Mouse (Mus musculus): ENCODE results near the gene Ppfibp1. TPM values are rescaled to one million over a fixed set of nuclear protein-coding genes. Genes with fewer than 3 reads are reported as not detected.

The Ppfibp1 gene
- total RNA-seq (2021) = 100 to 1,000 TPM; 102 to 128 TPM
- polyA plus RNA-seq (2012; rRNA removed) = 15.4 and 33.7 TPM in 2 replicates
- long read RNA-seq, full-length matches to known transcripts = 16 of 69 reads
- long read RNA-seq, partial matches to known transcripts = 10 of 69 reads
- long read RNA-seq, other reads (novel, unspliced or antisense) = 43 of 69 reads

DNA sequence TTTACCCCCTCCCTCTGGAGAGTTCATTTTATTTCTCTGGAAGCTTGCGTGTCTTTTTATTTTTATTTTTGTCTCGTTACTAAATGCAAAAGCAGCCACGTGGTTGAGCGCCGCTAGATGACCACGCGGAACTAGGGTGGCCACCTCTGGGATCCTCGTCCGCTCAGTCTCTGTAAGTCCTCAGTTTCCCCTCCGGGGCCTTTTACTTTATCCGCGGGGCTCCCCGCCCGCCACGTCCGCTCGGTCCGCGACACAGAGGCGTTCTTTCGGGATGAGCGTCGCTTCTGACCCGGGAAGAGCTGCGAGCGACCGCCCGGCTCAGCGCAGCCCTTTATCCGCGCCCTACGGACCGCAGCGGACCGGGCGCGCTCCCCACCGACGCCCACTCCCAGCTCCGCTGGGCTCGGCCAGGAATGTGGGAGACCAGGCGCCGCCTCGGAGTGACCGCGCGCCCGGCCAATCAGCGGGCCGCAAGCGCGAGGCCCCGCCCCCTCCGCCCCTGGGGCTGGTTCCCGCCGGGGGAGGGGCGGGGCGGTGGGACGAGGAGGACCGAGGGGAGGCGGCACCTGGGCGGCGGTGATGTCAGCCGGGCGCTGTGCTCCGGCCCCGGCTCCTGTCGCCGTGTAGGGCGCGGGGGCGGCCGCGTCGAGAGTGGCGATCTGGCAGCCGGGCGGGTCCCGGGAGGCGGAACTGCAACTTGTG, at the start of gene Ppfibp1:
Gene Ppfibp1, plus strand, starts transcription at position 530 of the 702 bp plus-strand sequence.
- peak within 1 kb of the TSS; percentile 98 for H3K9ac ChIP-seq (ENCODE audit: low read depth, low read length)
- H3K4me1 ChIP-seq (ENCODE audit: control insufficient read depth, insufficient read depth, low read length) = peaks cover 5% of the 10 kb centered on the region
- no peaks in the 10 kb centered on the region for H3K79me2 ChIP-seq (replicated peaks; ENCODE audit: control insufficient read depth, insufficient read depth, low read length)
- intact Hi-C loops (cut with DNase I) = loop anchor here (2.0 to 5.0 kb wide), 3 partner anchors 45 to 99 kb away; no protein-coding TSS in a partner anchor
- H3K4me3 ChIP-seq = peak within 1 kb of the TSS; percentile 94
- H3K27ac ChIP-seq = peak within 1 kb of the TSS; percentile 94
- under 1% methylated on average over 80 of the region's 80 CpGs for WGBS
- TF ChIP-seq EP300 (IDR thresholded peaks at IDR 0.05; ENCODE audit: insufficient read depth, low read depth, low read length) (no peak), POLR2A (IDR thresholded peaks at IDR 0.05; ENCODE audit: insufficient read depth, low read depth, low read length) (peak; percentile 75)
- H3K36me3 ChIP-seq (ENCODE audit: control insufficient read depth, insufficient read depth, low read length) = no peaks in the 10 kb centered on the region; the same call in 1 of the 2 replicates
- H3K27me3 ChIP-seq (ENCODE audit: control insufficient read depth, insufficient read depth, low read length) = no peaks in the 10 kb centered on the region
- DNase-seq = peak; percentile 99 to 100

DNA sequence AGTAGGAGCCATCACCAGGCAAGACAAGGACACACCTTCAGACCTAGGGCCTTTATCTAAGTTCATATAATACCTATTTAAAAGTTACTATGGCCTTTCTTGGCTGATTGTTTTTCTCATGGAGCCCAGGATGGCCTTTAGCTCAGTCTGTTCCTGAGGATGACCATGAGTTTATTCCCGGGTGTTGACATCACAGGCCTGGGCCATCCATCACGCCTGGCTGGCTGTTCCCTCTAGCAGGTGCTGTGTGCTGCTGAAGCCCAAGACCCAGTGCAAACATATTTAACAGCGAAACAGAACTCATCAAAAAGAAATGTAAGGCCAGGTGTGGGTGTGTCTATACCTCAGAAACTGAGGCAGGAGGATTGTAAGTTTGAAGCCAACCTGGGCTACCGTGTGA, 49.4 kb upstream of the Ppfibp1 start:
- Histone ChIP-seq H3K27ac (no peak overlapping the region), H3K9ac (ENCODE audit: low read depth, low read length) (no peak overlapping the region), H3K36me3 (ENCODE audit: control insufficient read depth, insufficient read depth, low read length) (no peaks in the 10 kb centered on the region), H3K4me1 (ENCODE audit: control insufficient read depth, insufficient read depth, low read length) (peaks cover 2% of the 10 kb centered on the region), H3K27me3 (ENCODE audit: control insufficient read depth, insufficient read depth, low read length) (no peaks in the 10 kb centered on the region), H3K4me3 (no peak overlapping the region), H3K79me2 (replicated peaks; ENCODE audit: control insufficient read depth, insufficient read depth, low read length) (no peaks in the 10 kb centered on the region)
- DNase-seq = no peak
- no peak for TF ChIP-seq EP300 (IDR thresholded peaks at IDR 0.05; ENCODE audit: insufficient read depth, low read depth, low read length)
- TF ChIP-seq POLR2A (IDR thresholded peaks at IDR 0.05; ENCODE audit: insufficient read depth, low read depth, low read length) = no peak
- no peak for TF ChIP-seq CTCF (IDR thresholded peaks at IDR 0.05)
- WGBS = 95% methylated on average over 4 of the region's 4 CpGs
- intact Hi-C loops (cut with DNase I) = loop anchor here (5.0 to 10.0 kb wide), 2 partner anchors 48 to 1116 kb away; partner anchors contain the start of gene Ppfibp1

DNA sequence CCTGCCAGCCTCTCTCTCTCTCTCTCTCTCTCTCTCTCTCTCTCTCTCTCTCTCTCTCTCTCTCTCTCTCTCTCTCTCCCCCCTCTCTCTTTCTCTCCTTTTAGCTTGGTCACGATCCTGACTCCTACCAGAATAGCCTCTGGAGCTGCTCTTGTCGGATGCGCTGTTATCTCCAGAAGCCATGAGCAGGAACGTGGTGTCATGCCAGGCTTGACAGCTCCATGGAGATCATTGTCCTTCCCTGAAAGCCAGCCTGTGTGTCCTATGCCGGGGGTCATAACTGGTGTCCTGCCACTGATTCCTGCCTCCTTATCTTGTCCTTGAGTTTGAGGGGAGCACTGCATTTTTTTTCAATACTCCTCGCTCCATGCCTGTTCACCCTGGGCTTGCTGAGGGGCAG, 43.4 kb upstream of the Ppfibp1 start:
- peak overlapping the region; percentile 31 for H3K27ac ChIP-seq
- H3K4me1 ChIP-seq (ENCODE audit: control insufficient read depth, insufficient read depth, low read length) = peaks cover 12% of the 10 kb centered on the region
- WGBS = 59% methylated on average over 6 of the region's 6 CpGs
- H3K9ac ChIP-seq (ENCODE audit: low read depth, low read length) = no peak overlapping the region
- no peak overlapping the region for H3K4me3 ChIP-seq
- DNase-seq = peak in 1 of 2 experiments; percentile 47
- no peaks in the 10 kb centered on the region for H3K79me2 ChIP-seq (replicated peaks; ENCODE audit: control insufficient read depth, insufficient read depth, low read length)
- intact Hi-C loops (cut with DNase I) = no loop called here
- TF ChIP-seq CTCF (IDR thresholded peaks at IDR 0.05) = no peak
- peak; percentile 70; the same call in 1 of the 2 replicates for TF ChIP-seq EP300 (IDR thresholded peaks at IDR 0.05; ENCODE audit: insufficient read depth, low read depth, low read length)
- H3K36me3 ChIP-seq (ENCODE audit: control insufficient read depth, insufficient read depth, low read length) = no peaks in the 10 kb centered on the region
- no peaks in the 10 kb centered on the region for H3K27me3 ChIP-seq (ENCODE audit: control insufficient read depth, insufficient read depth, low read length)

DNA sequence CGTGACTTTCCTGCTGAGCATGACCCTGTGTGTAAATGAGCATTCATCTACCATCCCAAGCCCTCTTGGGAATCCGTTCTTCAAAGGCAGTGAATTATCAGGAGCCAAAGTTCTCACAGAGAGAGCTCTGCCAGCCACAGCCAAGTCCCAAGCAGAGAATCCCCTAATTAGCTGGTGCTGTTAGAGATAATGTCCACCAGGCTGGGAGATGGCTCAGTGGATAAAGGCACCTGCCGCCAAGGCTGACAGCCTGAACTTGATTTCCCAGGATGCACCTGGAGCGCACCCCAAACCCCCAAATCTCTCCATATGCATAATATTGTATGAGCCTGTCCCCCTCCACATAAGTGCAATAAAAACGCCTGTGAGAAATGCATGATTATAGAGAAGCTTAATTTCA, 42.9 kb upstream of the Ppfibp1 start:
- no peaks in the 10 kb centered on the region for H3K27me3 ChIP-seq (ENCODE audit: control insufficient read depth, insufficient read depth, low read length)
- TF ChIP-seq EP300 (IDR thresholded peaks at IDR 0.05; ENCODE audit: insufficient read depth, low read depth, low read length) = no peak
- TF ChIP-seq CTCF (IDR thresholded peaks at IDR 0.05) = no peak
- TF ChIP-seq POLR2A (IDR thresholded peaks at IDR 0.05; ENCODE audit: insufficient read depth, low read depth, low read length) = no peak
- no peak for DNase-seq
- H3K9ac ChIP-seq (ENCODE audit: low read depth, low read length) = no peak overlapping the region
- no peaks in the 10 kb centered on the region for H3K36me3 ChIP-seq (ENCODE audit: control insufficient read depth, insufficient read depth, low read length)
- H3K4me3 ChIP-seq = no peak overlapping the region
- intact Hi-C loops (cut with DNase I) = no loop called here
- H3K27ac ChIP-seq = peak overlapping the region; percentile 31
- H3K4me1 ChIP-seq (ENCODE audit: control insufficient read depth, insufficient read depth, low read length) = peaks cover 12% of the 10 kb centered on the region
- no peaks in the 10 kb centered on the region for H3K79me2 ChIP-seq (replicated peaks; ENCODE audit: control insufficient read depth, insufficient read depth, low read length)
- 80% methylated on average over 5 of the region's 5 CpGs for WGBS

DNA sequence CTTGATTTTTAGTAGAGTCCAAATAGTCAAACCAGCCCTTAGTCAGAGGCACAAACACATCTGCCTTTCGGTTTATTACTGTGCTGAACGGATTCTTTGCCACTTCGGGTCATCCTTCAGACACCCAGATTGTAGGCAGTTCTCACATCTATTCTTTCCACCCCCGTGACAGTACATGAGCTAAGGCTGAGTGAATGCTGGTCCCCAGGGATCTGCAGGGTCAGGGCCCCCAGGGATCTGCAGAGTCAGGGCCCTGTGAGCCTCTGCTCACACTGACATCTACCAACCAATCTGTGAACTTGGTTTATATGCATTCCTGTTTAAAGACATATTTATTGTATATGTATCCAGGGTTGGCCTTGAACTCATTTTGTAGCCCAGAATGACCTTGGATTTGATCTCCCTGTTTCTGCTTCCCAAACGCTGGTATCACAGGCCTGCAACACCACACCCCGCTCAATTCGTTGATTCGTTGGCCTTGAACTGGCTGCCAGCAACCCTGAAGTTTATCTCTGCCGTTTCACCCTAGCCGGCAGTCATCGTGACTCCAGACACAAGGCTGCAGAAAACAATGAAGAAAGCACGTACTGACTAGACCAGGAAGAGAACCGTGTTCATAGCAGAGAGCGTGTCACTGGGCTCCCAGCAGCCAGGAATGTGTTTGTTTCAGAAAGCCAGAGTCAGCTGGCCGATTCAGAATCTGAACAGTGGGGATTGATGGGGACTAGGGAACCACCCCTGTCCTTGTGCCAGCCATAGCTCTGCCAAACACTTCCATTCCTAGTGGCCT, 42.1 kb upstream of the Ppfibp1 start:
- Histone ChIP-seq H3K4me1 (ENCODE audit: control insufficient read depth, insufficient read depth, low read length) (peaks cover 12% of the 10 kb centered on the region), H3K9ac (ENCODE audit: low read depth, low read length) (no peak overlapping the region), H3K27ac (peak overlapping the region; percentile 59), H3K4me3 (no peak overlapping the region), H3K79me2 (replicated peaks; ENCODE audit: control insufficient read depth, insufficient read depth, low read length) (no peaks in the 10 kb centered on the region), H3K36me3 (ENCODE audit: control insufficient read depth, insufficient read depth, low read length) (no peaks in the 10 kb centered on the region), H3K27me3 (ENCODE audit: control insufficient read depth, insufficient read depth, low read length) (no peaks in the 10 kb centered on the region)
- WGBS = 28% methylated on average over 15 of the region's 15 CpGs
- TF ChIP-seq CTCF (IDR thresholded peaks at IDR 0.05) = peak; percentile 35
- TF ChIP-seq EP300 (IDR thresholded peaks at IDR 0.05; ENCODE audit: insufficient read depth, low read depth, low read length) = no peak
- no peak for TF ChIP-seq POLR2A (IDR thresholded peaks at IDR 0.05; ENCODE audit: insufficient read depth, low read depth, low read length)
- intact Hi-C loops (cut with DNase I) = no loop called here
- peak; percentile 54 to 56 for DNase-seq

All from heart, adult 2 months (tissue).